Mouse (Mus musculus): Measurements from ENCODE around the gene Myo9a. TPM values are rescaled to one million over a fixed set of nuclear protein-coding genes. Genes with fewer than 3 reads are reported as not detected.

Myo9a gene
- total RNA-seq, 1 experiment from 2014 or later = 27.3 TPM

GRCm38 (mm10) chr9:59940913-59941884, 190.5 kb downstream of the Myo9a start:
- peak in 1 of 2 experiments; percentile 36; a peak in 1 of 4 replicates for ATAC-seq (replicated peaks in 1 of 2; ENCODE audit: insufficient read depth in 1 of 2, low FRiP score in 2 of 2, low TSS enrichment in 1 of 2, low read depth in 1 of 2, poor library complexity in 2 of 2, severe bottlenecking in 2 of 2)

- peak; percentile 22 to 53; a peak in 2 of 4 replicates for ATAC-seq (replicated peaks in 1 of 2; ENCODE audit: insufficient read depth in 1 of 2, low FRiP score in 2 of 2, low TSS enrichment in 1 of 2, low read depth in 1 of 2, poor library complexity in 2 of 2, severe bottlenecking in 2 of 2)
Measured at GRCm38 (mm10) chr9:59941885-59942350, 191.2 kb downstream of the Myo9a start.

- ATAC-seq (replicated peaks in 1 of 2; ENCODE audit: insufficient read depth in 1 of 2, low FRiP score in 2 of 2, low TSS enrichment in 1 of 2, low read depth in 1 of 2, poor library complexity in 2 of 2, severe bottlenecking in 2 of 2) = no peak
Measured at GRCm38 (mm10) chr9:59942501-59943085, 191.9 kb downstream of the Myo9a start.

- ATAC-seq (replicated peaks in 1 of 2; ENCODE audit: insufficient read depth in 1 of 2, low FRiP score in 2 of 2, low TSS enrichment in 1 of 2, low read depth in 1 of 2, poor library complexity in 2 of 2, severe bottlenecking in 2 of 2) = no peak
Measured at GRCm38 (mm10) chr9:59943826-59944225, 193.1 kb downstream of the Myo9a start.

GRCm38 (mm10) chr9:59945241-59945640, 194.5 kb downstream of the Myo9a start:
- no peak for ATAC-seq (replicated peaks in 1 of 2; ENCODE audit: insufficient read depth in 1 of 2, low FRiP score in 2 of 2, low TSS enrichment in 1 of 2, low read depth in 1 of 2, poor library complexity in 2 of 2, severe bottlenecking in 2 of 2)

GRCm38 (mm10) chr9:59947271-59947670, 196.6 kb downstream of the Myo9a start:
- no peak for ATAC-seq (replicated peaks in 1 of 2; ENCODE audit: insufficient read depth in 1 of 2, low FRiP score in 2 of 2, low TSS enrichment in 1 of 2, low read depth in 1 of 2, poor library complexity in 2 of 2, severe bottlenecking in 2 of 2)

GRCm38 (mm10) chr9:59948226-59948625, 197.5 kb downstream of the Myo9a start:
- no peak for ATAC-seq (replicated peaks in 1 of 2; ENCODE audit: insufficient read depth in 1 of 2, low FRiP score in 2 of 2, low TSS enrichment in 1 of 2, low read depth in 1 of 2, poor library complexity in 2 of 2, severe bottlenecking in 2 of 2)

GRCm38 (mm10) chr9:59948691-59949250, 198.1 kb downstream of the Myo9a start:
- ATAC-seq (replicated peaks in 1 of 2; ENCODE audit: insufficient read depth in 1 of 2, low FRiP score in 2 of 2, low TSS enrichment in 1 of 2, low read depth in 1 of 2, poor library complexity in 2 of 2, severe bottlenecking in 2 of 2) = no peak

GRCm38 (mm10) chr9:59949511-59949910, 198.8 kb downstream of the Myo9a start:
- no peak for ATAC-seq (replicated peaks in 1 of 2; ENCODE audit: insufficient read depth in 1 of 2, low FRiP score in 2 of 2, low TSS enrichment in 1 of 2, low read depth in 1 of 2, poor library complexity in 2 of 2, severe bottlenecking in 2 of 2)

GRCm38 (mm10) chr9:59949981-59950380, 199.3 kb downstream of the Myo9a start:
- no peak for ATAC-seq (replicated peaks in 1 of 2; ENCODE audit: insufficient read depth in 1 of 2, low FRiP score in 2 of 2, low TSS enrichment in 1 of 2, low read depth in 1 of 2, poor library complexity in 2 of 2, severe bottlenecking in 2 of 2)

GRCm38 (mm10) chr9:59951001-59951750, 200.5 kb downstream of the Myo9a start:
- ATAC-seq (replicated peaks in 1 of 2; ENCODE audit: insufficient read depth in 1 of 2, low FRiP score in 2 of 2, low TSS enrichment in 1 of 2, low read depth in 1 of 2, poor library complexity in 2 of 2, severe bottlenecking in 2 of 2) = no peak

GRCm38 (mm10) chr9:59951943-59952342, 201.2 kb downstream of the Myo9a start:
- ATAC-seq (replicated peaks in 1 of 2; ENCODE audit: insufficient read depth in 1 of 2, low FRiP score in 2 of 2, low TSS enrichment in 1 of 2, low read depth in 1 of 2, poor library complexity in 2 of 2, severe bottlenecking in 2 of 2) = no peak

GRCm38 (mm10) chr9:59952515-59953070, 201.9 kb downstream of the Myo9a start:
- ATAC-seq (replicated peaks in 1 of 2; ENCODE audit: insufficient read depth in 1 of 2, low FRiP score in 2 of 2, low TSS enrichment in 1 of 2, low read depth in 1 of 2, poor library complexity in 2 of 2, severe bottlenecking in 2 of 2) = no peak

- ATAC-seq (replicated peaks in 1 of 2; ENCODE audit: insufficient read depth in 1 of 2, low FRiP score in 2 of 2, low TSS enrichment in 1 of 2, low read depth in 1 of 2, poor library complexity in 2 of 2, severe bottlenecking in 2 of 2) = no peak
Measured at GRCm38 (mm10) chr9:59953556-59953955, 202.9 kb downstream of the Myo9a start.

GRCm38 (mm10) chr9:59955199-59955598, 204.5 kb downstream of the Myo9a start:
- no peak for ATAC-seq (replicated peaks in 1 of 2; ENCODE audit: insufficient read depth in 1 of 2, low FRiP score in 2 of 2, low TSS enrichment in 1 of 2, low read depth in 1 of 2, poor library complexity in 2 of 2, severe bottlenecking in 2 of 2)

- no peak for ATAC-seq (replicated peaks in 1 of 2; ENCODE audit: insufficient read depth in 1 of 2, low FRiP score in 2 of 2, low TSS enrichment in 1 of 2, low read depth in 1 of 2, poor library complexity in 2 of 2, severe bottlenecking in 2 of 2)
Measured at GRCm38 (mm10) chr9:59955692-59956091, 205.0 kb downstream of the Myo9a start.

GRCm38 (mm10) chr9:59956496-59956895, 205.8 kb downstream of the Myo9a start:
- ATAC-seq (replicated peaks in 1 of 2; ENCODE audit: insufficient read depth in 1 of 2, low FRiP score in 2 of 2, low TSS enrichment in 1 of 2, low read depth in 1 of 2, poor library complexity in 2 of 2, severe bottlenecking in 2 of 2) = no peak
